ENCODE assay signal across 16 mouse cellular contexts in the genomic region with DNA sequence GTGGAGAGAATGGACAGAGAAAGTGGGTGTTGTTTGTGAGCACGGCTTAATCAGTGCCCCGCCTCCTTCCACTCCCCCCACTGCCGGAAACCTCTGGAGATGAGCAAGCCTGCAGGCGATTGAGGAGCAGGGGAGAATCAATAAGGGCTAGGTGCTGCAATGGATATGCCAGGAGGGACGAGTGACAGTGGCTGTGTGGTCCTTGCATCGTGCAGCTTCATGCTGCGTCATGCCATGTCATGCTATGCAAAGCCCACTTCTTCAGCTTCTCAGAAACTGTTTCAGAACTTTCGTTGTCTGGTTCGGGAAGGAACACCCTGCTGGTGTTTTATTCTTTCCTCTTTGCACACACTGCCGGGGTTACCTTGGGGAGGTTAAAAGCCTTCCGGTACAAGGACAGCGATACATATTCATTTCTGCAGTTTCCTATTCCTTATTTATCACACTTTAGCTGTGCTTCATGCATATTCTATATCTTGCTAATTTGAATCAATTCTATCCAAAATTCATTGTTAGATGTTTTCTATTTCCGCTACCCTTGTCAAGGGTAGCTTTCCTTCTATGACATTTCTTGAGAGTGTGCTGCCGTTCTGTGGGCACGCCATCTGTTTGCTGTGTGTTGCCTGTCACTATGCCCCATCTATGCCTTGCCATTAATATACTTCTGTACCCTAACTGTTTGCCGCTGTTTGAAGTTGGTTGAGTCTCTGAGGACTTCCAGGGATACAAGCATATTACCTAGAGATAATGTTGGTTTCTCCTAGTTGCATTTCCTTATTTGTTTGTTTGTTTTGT.
DNase-seq lines count a peak whose midpoint lies in the region; ATAC-seq lines count a peak whose summit lies in the region.
"Had no signal": no experiment of that assay in that cellular context is flagged by ENCODE, and none has a peak within 500 bp of the region (broad histone marks: within the 10 kb centered on the region; RNA-seq: fewer than 3 reads in every experiment).

No protein-coding gene starts in this region.

- H3K4me2 ChIP-seq in midbrain, embryonic 11.5 days, result no peak overlapping the region
- H3K4me2 ChIP-seq in forebrain, embryonic 16.5 days (ENCODE audit: low read length), result peak overlapping the region; percentile 16; the same call in 1 of the 2 replicates
- H3K4me2 ChIP-seq: heart, embryonic 15.5 days; hindbrain, embryonic 15.5 days; lung, embryonic 14.5 days had no signal

- peaks cover 19% of the 10 kb centered on the region for H3K9me3 ChIP-seq in midbrain, embryonic 10.5 days (replicated peaks)
- H3K9me3 ChIP-seq in midbrain, embryonic 11.5 days (ENCODE audit: control insufficient read depth, low read length), result peaks cover 2% of the 10 kb centered on the region; the same call in 1 of the 2 replicates
- no peaks in the 10 kb centered on the region; the same call in 1 of the 2 replicates for H3K9me3 ChIP-seq in forebrain, embryonic 16.5 days (ENCODE audit: control insufficient read depth, low read length)
- H3K9me3 ChIP-seq: heart, embryonic 15.5 days; hindbrain, embryonic 15.5 days had no signal

- 60% methylated on average over 16 of the region's 16 CpGs for WGBS in midbrain, embryonic 10.5 days
- WGBS in midbrain, embryonic 11.5 days, result 62% methylated on average over 16 of the region's 16 CpGs
- WGBS in forebrain, embryonic 16.5 days, result 51% methylated on average over 16 of the region's 16 CpGs

- peaks cover 6% of the 10 kb centered on the region for H3K4me1 ChIP-seq in midbrain, embryonic 10.5 days
- no peaks in the 10 kb centered on the region for H3K4me1 ChIP-seq in midbrain, embryonic 11.5 days (ENCODE audit: control insufficient read depth, insufficient read depth, low read length)
- H3K4me1 ChIP-seq in forebrain, embryonic 16.5 days (replicated peaks; ENCODE audit: control insufficient read depth, insufficient read depth, low read length), result peaks cover 6% of the 10 kb centered on the region; the same call in 1 of the 2 replicates
- H3K4me1 ChIP-seq: heart, embryonic 15.5 days; hindbrain, embryonic 15.5 days had no signal

- no peak overlapping the region for H3K27ac ChIP-seq in midbrain, embryonic 10.5 days (replicated peaks)
- H3K27ac ChIP-seq in midbrain, embryonic 11.5 days (ENCODE audit: low read depth, low read length), result no peak overlapping the region
- H3K27ac ChIP-seq in forebrain, embryonic 16.5 days (ENCODE audit: low read length), result no peak overlapping the region
- H3K27ac ChIP-seq: heart, embryonic 15.5 days; hindbrain, embryonic 15.5 days had no signal

- H3K36me3 ChIP-seq in midbrain, embryonic 10.5 days, result no peaks in the 10 kb centered on the region
- H3K36me3 ChIP-seq in midbrain, embryonic 11.5 days (ENCODE audit: control insufficient read depth, insufficient read depth, low read length), result no peaks in the 10 kb centered on the region
- no peaks in the 10 kb centered on the region for H3K36me3 ChIP-seq in forebrain, embryonic 16.5 days (ENCODE audit: control insufficient read depth, insufficient read depth)
- H3K36me3 ChIP-seq: heart, embryonic 15.5 days; hindbrain, embryonic 15.5 days had no signal

- H3K9ac ChIP-seq in midbrain, embryonic 11.5 days (ENCODE audit: low read length), result no peak overlapping the region
- H3K9ac ChIP-seq in forebrain, embryonic 16.5 days (replicated peaks; ENCODE audit: low read depth, low read length), result no peak overlapping the region
- H3K9ac ChIP-seq: heart, embryonic 15.5 days; hindbrain, embryonic 15.5 days; lung, embryonic 14.5 days had no signal

- peak; percentile 9 for DNase-seq in adrenal gland, postnatal 10 days
- no peak for DNase-seq in adrenal gland, adult 8-10 months
- DNase-seq in midbrain, embryonic 10.5 days (ENCODE audit: low spot score), result peak; percentile 13
- no peak for DNase-seq in midbrain, embryonic 11.5 days (ENCODE audit: low spot score, missing footprints)
- DNase-seq in kidney, adult 9 months, result no peak
- no peak for DNase-seq in left cerebral cortex, adult 18-20 months (ENCODE audit: low spot score in 2 of 2)
- DNase-seq: cerebellum, adult 11 months; cerebellum, postnatal 36 days; heart, adult 11 months; kidney, adult 8-10 months; lung, embryonic 14.5 days; right cerebral cortex, postnatal 25 days had no signal

- no peak for ATAC-seq in midbrain, embryonic 11.5 days (ENCODE audit: low FRiP score)
- peak; percentile 80 for ATAC-seq in forebrain, embryonic 16.5 days
- peak; percentile 55 for ATAC-seq in megakaryocyte-erythroid progenitor cell, adult 5-6 weeks (replicated peaks; ENCODE audit: low FRiP score, low TSS enrichment, poor library complexity, severe bottlenecking)

- H3K4me3 ChIP-seq in midbrain, embryonic 10.5 days, result no peak overlapping the region
- H3K4me3 ChIP-seq in midbrain, embryonic 11.5 days (ENCODE audit: low read depth, low read length), result no peak overlapping the region
- no peak overlapping the region for H3K4me3 ChIP-seq in forebrain, embryonic 16.5 days (replicated peaks; ENCODE audit: low read length)
- H3K4me3 ChIP-seq: heart, embryonic 15.5 days; hindbrain, embryonic 15.5 days had no signal

- no peaks in the 10 kb centered on the region for H3K27me3 ChIP-seq in midbrain, embryonic 10.5 days (ENCODE audit: low read depth, poor library complexity, severe bottlenecking)
- H3K27me3 ChIP-seq in midbrain, embryonic 11.5 days (ENCODE audit: control insufficient read depth, insufficient read depth, low read length), result no peaks in the 10 kb centered on the region
- H3K27me3 ChIP-seq in forebrain, embryonic 16.5 days (replicated peaks; ENCODE audit: control insufficient read depth, insufficient read depth, low read length), result no peaks in the 10 kb centered on the region
- H3K27me3 ChIP-seq: heart, embryonic 15.5 days; hindbrain, embryonic 15.5 days had no signal

Comparison
In these comparisons a context has a peak if more than half of its experiments do, and no peak if none do; other contexts are left out.
1. DNase-seq: peak in adrenal gland, postnatal 10 days (single experiment) and midbrain, embryonic 10.5 days (single experiment); none in adrenal gland, adult 8-10 months (single experiment), midbrain, embryonic 11.5 days (single experiment), kidney, adult 9 months (single experiment) and left cerebral cortex, adult 18-20 months (0 of 2).